Mouse (Mus musculus) intestine, postnatal 0 days (tissue): ENCODE data around the gene Mzt1. TPM values are rescaled to one million over a fixed set of nuclear protein-coding genes. Genes with fewer than 3 reads are reported as not detected.
"Not testable (repeated sequence)": the region's sequence is repeated elsewhere in the genome, so short reads cannot be mapped to it uniquely, and the experiment has no call there.

Experiments
- ATAC-seq: fragments of 200-750 bp; cut with Nextera tagmentation; 2 replicates; pipeline ENCODE4 v1.8.0; 2017; ENCODE audit warnings: mild to moderate bottlenecking, moderate TSS enrichment, moderate library complexity
- H3K27ac ChIP-seq: fragments of 300-500 bp; sonication (generic); 2 replicates; pipeline ENCODE4 v1.5.1; 2014; ENCODE audit warnings: mild to moderate bottlenecking, low read depth, low read length, moderate library complexity
- H3K27me3 ChIP-seq: fragments of 300-500 bp; sonication (generic); replicated peaks from 2 replicates; pipeline ENCODE4 v1.6.1; 2014; ENCODE audit warnings: low read length, mixed read lengths; ENCODE audit not compliant: control insufficient read depth, insufficient read depth
- H3K36me3 ChIP-seq: fragments of 300-500 bp; sonication (generic); 2 replicates; pipeline ENCODE4 v1.6.1; 2014; ENCODE audit warnings: mild to moderate bottlenecking, moderate library complexity; ENCODE audit not compliant: control insufficient read depth, insufficient read depth
- H3K4me1 ChIP-seq: fragments of 300-500 bp; sonication (generic); replicated peaks from 2 replicates; pipeline ENCODE4 v1.6.1; 2014; ENCODE audit warnings: antibody characterized with exemption, low read length, mixed read lengths; ENCODE audit not compliant: control insufficient read depth, insufficient read depth
- H3K4me2 ChIP-seq: fragments of 300-500 bp; sonication (generic); replicated peaks from 2 replicates; pipeline ENCODE4 v1.6.1; 2014; ENCODE audit warnings: low read depth, mild to moderate bottlenecking, moderate library complexity
- H3K4me3 ChIP-seq: fragments of 300-500 bp; sonication (generic); 2 replicates; pipeline ENCODE4 v1.5.1; 2014; ENCODE audit warnings: low read depth, low read length
- H3K9ac ChIP-seq: fragments of 300-500 bp; sonication (generic); 2 replicates; pipeline ENCODE4 v1.6.1; 2014; ENCODE audit warnings: mild to moderate bottlenecking, low read depth, low read length
- H3K9me3 ChIP-seq: fragments of 300-500 bp; sonication (generic); 2 replicates; pipeline ENCODE4 v1.6.1; 2016; ENCODE audit warnings: mixed run types; ENCODE audit not compliant: control insufficient read depth
- CTCF ChIP-seq: sonication (generic); IDR thresholded peaks from 2 replicates; pipeline ENCODE4 v1.5.1; 2016; ENCODE audit warnings: low read depth, mild to moderate bottlenecking, control low read depth, antibody characterized with exemption, moderate library complexity
- WGBS: fragments of 180-500 bp; shearing (Covaris S2); extraction: QIAGEN DNeasy Blood & Tissue Kit; methylation state at CpG from one replicate; pipeline ENCODE4 v1.1.7; 2014; 5-methylcytosine and 5-hydroxymethylcytosine counted together
- polyA plus RNA-seq: library from polyadenylated mRNA; unstranded; fragments of >200 nt; fragmentation: Nextera tagmentation; extraction: Ambion mirVana; gene quantifications from 2 replicates; pipeline ENCODE4 v1.2.1, GENCODE M21; 2015

The Mzt1 gene
- polyA plus RNA-seq, 1 experiment from 2014 or later: 46.2 TPM

DNA sequence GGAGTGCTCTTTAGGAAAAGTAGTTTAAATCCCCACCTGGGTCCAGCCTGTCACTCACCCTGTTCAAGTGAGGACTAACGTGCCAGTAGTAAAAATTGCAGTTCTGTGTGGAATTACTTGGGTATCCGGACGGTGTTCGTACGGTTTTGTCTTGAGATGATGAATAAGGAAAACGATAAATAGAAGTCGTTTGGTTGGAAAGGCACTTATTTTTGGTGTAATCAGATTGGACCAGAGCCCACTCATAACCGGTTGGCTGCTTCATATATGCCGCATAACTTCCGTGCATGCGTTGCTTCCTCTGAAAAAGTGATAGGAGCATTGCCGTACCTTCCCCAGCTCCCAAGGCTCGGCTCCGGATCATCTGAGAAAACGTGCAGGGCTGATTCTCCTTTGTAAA is 848 bp upstream of the Mzt1 start:
- ATAC-seq: no peak
- H3K4me1 ChIP-seq: 0 out of 2 replicates have a peak, but pooled peaks cover 4% of the 10 kb centered on the region
- peak overlapping the region; percentile 66 for H3K4me2 ChIP-seq
- WGBS: under 1% methylated on average over 15 of the region's 15 CpGs
- no peak for TF ChIP-seq CTCF
- peaks cover 7% of the 10 kb centered on the region for H3K36me3 ChIP-seq
- no peaks in the 10 kb centered on the region for H3K9me3 ChIP-seq
- H3K9ac ChIP-seq: peak overlapping the region; percentile 38
- H3K4me3 ChIP-seq: peak overlapping the region; percentile 88
- H3K27ac ChIP-seq: peak overlapping the region; percentile 35
- H3K27me3 ChIP-seq: no peaks in the 10 kb centered on the region

- under 1% methylated on average over 58 of the region's 70 CpGs for WGBS
- ATAC-seq: 0 out of 2 replicates have a peak, but pooled peaks have one; percentile 4
- Histone ChIP-seq H3K4me3 (peak overlapping the region; percentile 88), H3K27ac (peak overlapping the region; percentile 86), H3K4me2 (peak overlapping the region; percentile 66), H3K4me1 (0 out of 2 replicates have a peak, but pooled peaks cover 4% of the 10 kb centered on the region), H3K27me3 (no peaks in the 10 kb centered on the region), H3K36me3 (peaks cover 6% of the 10 kb centered on the region), H3K9ac (peak overlapping the region; percentile 91), H3K9me3 (no peaks in the 10 kb centered on the region)
- no peak for TF ChIP-seq CTCF
Measured at GRCm38 (mm10) chr14:99045378-99046030, 430 bp downstream of the Mzt1 start.

DNA sequence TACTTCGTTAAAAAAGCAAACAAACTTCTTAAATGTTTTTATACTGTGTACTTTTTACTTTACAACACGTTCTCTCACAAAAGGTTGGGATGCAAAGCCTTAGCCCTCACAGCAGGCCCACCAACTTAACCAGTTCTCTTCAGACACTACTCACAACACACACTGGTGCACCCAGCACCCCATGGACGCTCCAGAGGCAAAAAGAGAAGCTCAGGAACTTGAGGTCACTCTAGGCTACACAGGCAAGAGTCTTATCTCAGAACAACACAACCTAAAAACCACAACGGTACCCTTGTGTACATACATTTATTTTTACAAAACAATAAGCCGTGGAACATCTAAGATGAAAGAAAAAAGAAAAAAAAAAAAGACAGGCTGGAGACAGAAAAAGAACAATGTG is 1.2 kb downstream of the Mzt1 start:
- Histone ChIP-seq H3K4me1 (0 out of 2 replicates have a peak, but pooled peaks cover 4% of the 10 kb centered on the region), H3K9me3 (no peaks in the 10 kb centered on the region), H3K4me3 (peak overlapping the region; percentile 88), H3K27ac (no peak overlapping the region), H3K36me3 (peaks cover 3% of the 10 kb centered on the region; the same call in 1 of the 2 replicates), H3K4me2 (peak overlapping the region; percentile 66), H3K9ac (peak overlapping the region; percentile 91; the same call in 1 of the 2 replicates), H3K27me3 (no peaks in the 10 kb centered on the region)
- no peak for ATAC-seq
- no peak for TF ChIP-seq CTCF
- WGBS: 5% methylated on average over 5 of the region's 5 CpGs

DNA sequence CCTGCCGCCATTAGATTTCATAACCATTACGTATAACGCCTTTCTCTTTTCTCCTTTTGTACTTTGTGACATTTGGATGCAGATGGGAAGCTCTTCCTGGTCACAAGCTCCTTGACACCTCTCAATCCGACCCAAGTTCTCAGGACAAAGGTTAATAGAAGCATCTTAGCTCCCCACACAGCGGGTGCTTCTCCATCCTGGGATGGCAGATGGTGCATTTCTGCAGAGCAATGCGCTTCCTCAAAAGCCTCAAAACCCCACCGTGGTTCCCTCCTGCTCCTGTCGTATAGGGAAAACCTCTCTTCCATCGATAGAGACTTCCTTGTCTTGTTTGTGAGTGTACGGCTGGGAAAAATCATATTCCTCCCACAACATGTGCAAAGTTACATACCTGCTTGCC is 1.8 kb downstream of the Mzt1 start:
- no peak overlapping the region for H3K9ac ChIP-seq
- H3K4me3 ChIP-seq: no peak overlapping the region
- peaks cover under 1% of the 10 kb centered on the region; the same call in 1 of the 2 replicates for H3K36me3 ChIP-seq
- WGBS: 35% methylated on average over 10 of the region's 10 CpGs
- H3K9me3 ChIP-seq: no peaks in the 10 kb centered on the region
- H3K4me1 ChIP-seq: 0 out of 2 replicates have a peak, but pooled peaks cover 4% of the 10 kb centered on the region
- TF ChIP-seq CTCF: no peak
- H3K27me3 ChIP-seq: no peaks in the 10 kb centered on the region
- peak overlapping the region; percentile 66; the same call in 1 of the 2 replicates for H3K4me2 ChIP-seq
- H3K27ac ChIP-seq: no peak overlapping the region
- no peak for ATAC-seq

GRCm38 (mm10) chr14:99043499-99043898 is 2.4 kb downstream of the Mzt1 start:
- H3K27ac ChIP-seq: no peak overlapping the region; the same call in 1 of the 2 replicates
- no peaks in the 10 kb centered on the region for H3K27me3 ChIP-seq
- H3K4me3 ChIP-seq: no peak overlapping the region
- peaks cover under 1% of the 10 kb centered on the region; the same call in 1 of the 2 replicates for H3K36me3 ChIP-seq
- TF ChIP-seq CTCF: no peak
- ATAC-seq: no peak
- H3K4me1 ChIP-seq: 0 out of 2 replicates have a peak, but pooled peaks cover 4% of the 10 kb centered on the region
- H3K9ac ChIP-seq: no peak overlapping the region
- no peaks in the 10 kb centered on the region for H3K9me3 ChIP-seq
- 78% methylated on average over 1 of the region's 1 CpGs for WGBS
- 0 out of 2 replicates have a peak overlapping the region, but pooled peaks have one; percentile 66 for H3K4me2 ChIP-seq

- WGBS: 67% methylated on average over 4 of the region's 4 CpGs
- H3K9me3 ChIP-seq: no peaks in the 10 kb centered on the region
- H3K27me3 ChIP-seq: no peaks in the 10 kb centered on the region
- H3K4me2 ChIP-seq: no peak overlapping the region
- no peak overlapping the region for H3K27ac ChIP-seq
- TF ChIP-seq CTCF: no peak
- H3K9ac ChIP-seq: no peak overlapping the region
- peaks cover 5% of the 10 kb centered on the region; the same call in 1 of the 2 replicates for H3K36me3 ChIP-seq
- H3K4me1 ChIP-seq: 0 out of 2 replicates have a peak, but pooled peaks cover 4% of the 10 kb centered on the region
- no peak for ATAC-seq
- H3K4me3 ChIP-seq: no peak overlapping the region
Measured at GRCm38 (mm10) chr14:99041416-99041815, 4.5 kb downstream of the Mzt1 start.

GRCm38 (mm10) chr14:99039308-99039707 is 6.6 kb downstream of the Mzt1 start:
- not testable (repeated sequence) for H3K4me2 ChIP-seq, H3K27me3 ChIP-seq, H3K9me3 ChIP-seq, H3K4me3 ChIP-seq, H3K36me3 ChIP-seq, H3K4me1 ChIP-seq, H3K27ac ChIP-seq, H3K9ac ChIP-seq, ATAC-seq
- 75% methylated on average over 5 of the region's 5 CpGs for WGBS
